ENCODE assay signal across 9 mouse cellular contexts in the genomic region with DNA sequence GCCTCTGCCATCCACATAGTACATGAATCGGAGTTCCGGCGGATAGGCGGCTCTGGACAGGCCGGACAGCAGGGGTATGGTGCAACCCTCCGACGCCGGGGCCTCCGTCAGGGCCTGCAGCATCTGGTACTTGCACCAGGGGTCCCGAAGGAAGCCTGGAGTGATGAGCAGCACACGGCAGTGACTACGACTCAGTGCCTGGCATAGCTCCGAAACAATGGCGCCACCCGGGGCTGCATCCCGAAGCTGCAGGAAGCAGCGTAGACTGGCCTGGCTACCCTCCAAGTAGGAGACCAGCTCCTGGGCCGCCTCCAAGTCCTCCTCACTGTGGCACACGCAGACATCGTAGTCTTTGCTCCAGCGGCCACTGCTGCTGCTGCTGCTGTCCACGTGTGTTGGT. TPM values are rescaled to one million over a fixed set of nuclear protein-coding genes. Genes with fewer than 3 reads are reported as not detected.
A peak's percentile ranks its signal among the peaks of the same experiment; 100 is the strongest.
DNase-seq lines count a peak whose midpoint lies in the region; ATAC-seq and TF ChIP-seq lines count a peak whose summit lies in the region.
"Had no signal": no experiment of that assay in that cellular context is flagged by ENCODE, and none has a peak within 500 bp of the region (broad histone marks: within the 10 kb centered on the region; RNA-seq: fewer than 3 reads in every experiment).

No protein-coding gene starts in this region.

- H3K9me3 ChIP-seq in heart, embryonic 14.5 days (ENCODE audit: control insufficient read depth, low read length): no peaks in the 10 kb centered on the region
- no peaks in the 10 kb centered on the region for H3K9me3 ChIP-seq in kidney, postnatal 0 days (replicated peaks; ENCODE audit: low read length)
- H3K9me3 ChIP-seq in neural tube, embryonic 14.5 days (ENCODE audit: control insufficient read depth, low read length): no peaks in the 10 kb centered on the region

- no peak overlapping the region for H3K4me3 ChIP-seq in heart, embryonic 14.5 days (ENCODE audit: control insufficient read depth in 1 of 2, insufficient read depth in 1 of 2, low read depth in 1 of 2, low read length in 2 of 2)
- H3K4me3 ChIP-seq in brown adipose tissue, adult 24 weeks (ENCODE audit: insufficient read depth, low read depth, low read length): peak overlapping the region; percentile 7; the same call in 1 of the 2 replicates
- no peak overlapping the region for H3K4me3 ChIP-seq in kidney, postnatal 0 days (replicated peaks; ENCODE audit: low read depth, low read length)
- H3K4me3 ChIP-seq in neural tube, embryonic 14.5 days (ENCODE audit: low read depth, low read length): no peak overlapping the region

- peak; percentile 60 for ATAC-seq in heart, embryonic 14.5 days (ENCODE audit: insufficient number of reproducible peaks, insufficient read depth, low FRiP score, low read depth)
- no peak for ATAC-seq in kidney, postnatal 0 days (replicated peaks; ENCODE audit: low FRiP score, low read depth)
- ATAC-seq in neural tube, embryonic 14.5 days (ENCODE audit: low read depth): peak; percentile 68; the same call in 1 of the 2 replicates
- ATAC-seq in megakaryocyte progenitor cell, adult 5-6 weeks (replicated peaks; ENCODE audit: poor library complexity): no peak

- no peak for TF ChIP-seq CTCF in kidney, postnatal 0 days (IDR thresholded peaks at IDR 0.05; ENCODE audit: low read depth)

- peaks cover 45% of the 10 kb centered on the region for H3K36me3 ChIP-seq in heart, embryonic 14.5 days (ENCODE audit: control insufficient read depth, insufficient read depth, low read length)
- peaks cover 22% of the 10 kb centered on the region for H3K36me3 ChIP-seq in kidney, postnatal 0 days (ENCODE audit: insufficient read depth, low read length)
- no peaks in the 10 kb centered on the region for H3K36me3 ChIP-seq in neural tube, embryonic 14.5 days (ENCODE audit: control insufficient read depth, insufficient read depth, low read length)

- intact Hi-C loops in heart, postnatal 36 days (cut with DNase I): no loop called here

- peaks cover 0 to 2% of the 10 kb centered on the region in 2 experiments; a peak in 1 of 4 replicates for H3K4me1 ChIP-seq in heart, embryonic 14.5 days (ENCODE audit: control insufficient read depth in 2 of 2, insufficient read depth in 2 of 2, low read length in 2 of 2)
- no peaks in the 10 kb centered on the region for H3K4me1 ChIP-seq in brown adipose tissue, adult 24 weeks (ENCODE audit: control insufficient read depth, insufficient read depth, insufficient read length, low read length)
- no peaks in the 10 kb centered on the region for H3K4me1 ChIP-seq in kidney, postnatal 0 days (replicated peaks; ENCODE audit: insufficient read depth, low read length)
- no peaks in the 10 kb centered on the region for H3K4me1 ChIP-seq in neural tube, embryonic 14.5 days (ENCODE audit: control insufficient read depth, insufficient read depth, low read length)

- no peak overlapping the region for H3K4me2 ChIP-seq in heart, embryonic 14.5 days (ENCODE audit: low read length)
- H3K4me2 ChIP-seq in kidney, postnatal 0 days (ENCODE audit: low read length): no peak overlapping the region
- H3K4me2 ChIP-seq in neural tube, embryonic 14.5 days (ENCODE audit: low read depth, low read length): no peak overlapping the region

- no peaks in the 10 kb centered on the region for H3K27me3 ChIP-seq in heart, embryonic 14.5 days (ENCODE audit: control insufficient read depth, insufficient read depth, low read length)
- H3K27me3 ChIP-seq in kidney, postnatal 0 days (ENCODE audit: insufficient read depth, low read length): no peaks in the 10 kb centered on the region
- H3K27me3 ChIP-seq in neural tube, embryonic 14.5 days (ENCODE audit: control insufficient read depth, insufficient read depth, low read length): no peaks in the 10 kb centered on the region

- 0 out of 4 replicates have a peak overlapping the region, but pooled peaks of 1 of the 2 experiments have one; percentile 14 for H3K27ac ChIP-seq in heart, embryonic 14.5 days (replicated peaks in 1 of 2; ENCODE audit: control insufficient read depth in 1 of 2, insufficient read depth in 1 of 2, low read depth in 2 of 2, low read length in 2 of 2)
- H3K27ac ChIP-seq in brown adipose tissue, adult 24 weeks (replicated peaks; ENCODE audit: low read depth, low read length): no peak overlapping the region
- H3K27ac ChIP-seq in kidney, postnatal 0 days: no peak overlapping the region
- no peak overlapping the region for H3K27ac ChIP-seq in neural tube, embryonic 14.5 days (ENCODE audit: low read depth, low read length)
- H3K27ac ChIP-seq: macrophage had no signal

- no peak overlapping the region for H3K9ac ChIP-seq in heart, embryonic 14.5 days (ENCODE audit: low read length)
- no peak overlapping the region for H3K9ac ChIP-seq in kidney, postnatal 0 days (ENCODE audit: low read depth, low read length)
- no peak overlapping the region for H3K9ac ChIP-seq in neural tube, embryonic 14.5 days (replicated peaks; ENCODE audit: low read depth, low read length)

- 71% methylated on average over 22 of the region's 22 CpGs for WGBS in heart, embryonic 14.5 days
- 75% methylated on average over 22 of the region's 22 CpGs for WGBS in kidney, postnatal 0 days
- WGBS in neural tube, embryonic 14.5 days: 66% methylated on average over 22 of the region's 22 CpGs

- DNase-seq in heart, postnatal 36 days: no peak
- DNase-seq in ES-CJ7 (ENCODE audit: low read depth, low spot score): peak; percentile 28
- DNase-seq in kidney, postnatal 0 days (ENCODE audit: low spot score): peak; percentile 11
- DNase-seq in thymus, postnatal 14 days: no peak

RNA-seq across cellular contexts. Expression of a gene that starts 11.3 kb away (rescaled TPM):
- 102 and 109 TPM in 2 replicates for polyA plus RNA-seq in heart, embryonic 14.5 days (2014; fragmentation: Nextera tagmentation; extraction: Ambion mirVana)
- 10 to 100 TPM; 91.2 to 100.0 TPM for total RNA-seq in heart, postnatal 36 days (2021)
- polyA plus RNA-seq in brown adipose tissue, adult 24 weeks (2012; ENCODE audit: insufficient read depth, insufficient read length, missing spikeins): 50.6 and 71.3 TPM in 2 replicates
- 130 and 139 TPM in 2 replicates for polyA plus RNA-seq in kidney, postnatal 0 days (2015; fragmentation: Nextera tagmentation; extraction: Ambion mirVana)
- 64.9 and 71.4 TPM in 2 replicates for polyA plus RNA-seq in neural tube, embryonic 14.5 days (2014; fragmentation: Nextera tagmentation; extraction: Ambion mirVana)
- 82.6 and 84.3 TPM in 2 replicates for total RNA-seq in megakaryocyte progenitor cell, adult 5-6 weeks (2015)
- total RNA-seq in megakaryocyte progenitor cell, adult 5-6 weeks (2017): 61.6 and 61.7 TPM in 2 replicates

RNA-seq across cellular contexts. Expression of a gene that starts 11.4 kb away (rescaled TPM):
- 7.8 and 8.0 TPM in 2 replicates for polyA plus RNA-seq in heart, embryonic 14.5 days (2014; fragmentation: Nextera tagmentation; extraction: Ambion mirVana)
- total RNA-seq in heart, postnatal 36 days (2021): 1 to 10 TPM; 6.5 to 6.6 TPM
- 2.8 and 5.9 TPM in 2 replicates for polyA plus RNA-seq in brown adipose tissue, adult 24 weeks (2012; ENCODE audit: insufficient read depth, insufficient read length, missing spikeins)
- 7.4 and 10.2 TPM in 2 replicates for polyA plus RNA-seq in kidney, postnatal 0 days (2015; fragmentation: Nextera tagmentation; extraction: Ambion mirVana)
- polyA plus RNA-seq in neural tube, embryonic 14.5 days (2014; fragmentation: Nextera tagmentation; extraction: Ambion mirVana): 3.8 and 5.1 TPM in 2 replicates
- 7.0 and 7.7 TPM in 2 replicates for total RNA-seq in megakaryocyte progenitor cell, adult 5-6 weeks (2015)
- 10.3 and 10.4 TPM in 2 replicates for total RNA-seq in megakaryocyte progenitor cell, adult 5-6 weeks (2017)

RNA-seq across cellular contexts. Expression of a gene that starts 12.8 kb away (rescaled TPM):
- 60.9 and 62.7 TPM in 2 replicates for polyA plus RNA-seq in heart, embryonic 14.5 days (2014; fragmentation: Nextera tagmentation; extraction: Ambion mirVana)
- 10 to 100 TPM; 17.3 to 17.8 TPM for total RNA-seq in heart, postnatal 36 days (2021)
- polyA plus RNA-seq in brown adipose tissue, adult 24 weeks (2012; ENCODE audit: insufficient read depth, insufficient read length, missing spikeins): 12.6 and 17.4 TPM in 2 replicates
- 64.6 and 66.7 TPM in 2 replicates for polyA plus RNA-seq in kidney, postnatal 0 days (2015; fragmentation: Nextera tagmentation; extraction: Ambion mirVana)
- polyA plus RNA-seq in neural tube, embryonic 14.5 days (2014; fragmentation: Nextera tagmentation; extraction: Ambion mirVana): 61.8 and 66.1 TPM in 2 replicates
- 64.1 and 67.6 TPM in 2 replicates for total RNA-seq in megakaryocyte progenitor cell, adult 5-6 weeks (2015)
- 56.2 and 64.9 TPM in 2 replicates for total RNA-seq in megakaryocyte progenitor cell, adult 5-6 weeks (2017)

RNA-seq across cellular contexts. Expression of a gene that starts 22.2 kb away (rescaled TPM):
- polyA plus RNA-seq in heart, embryonic 14.5 days (2014; fragmentation: Nextera tagmentation; extraction: Ambion mirVana): 58.6 and 60.2 TPM in 2 replicates
- 10 to 100 TPM; 85.5 to 91.0 TPM for total RNA-seq in heart, postnatal 36 days (2021)
- polyA plus RNA-seq in brown adipose tissue, adult 24 weeks (2012; ENCODE audit: insufficient read depth, insufficient read length, missing spikeins): 95.2 and 117 TPM in 2 replicates
- 36.8 and 40.9 TPM in 2 replicates for polyA plus RNA-seq in kidney, postnatal 0 days (2015; fragmentation: Nextera tagmentation; extraction: Ambion mirVana)
- 39.3 and 44.2 TPM in 2 replicates for polyA plus RNA-seq in neural tube, embryonic 14.5 days (2014; fragmentation: Nextera tagmentation; extraction: Ambion mirVana)
- 12.7 and 13.6 TPM in 2 replicates for total RNA-seq in megakaryocyte progenitor cell, adult 5-6 weeks (2015)
- total RNA-seq in megakaryocyte progenitor cell, adult 5-6 weeks (2017): 42.8 and 44.8 TPM in 2 replicates

Comparison
In these comparisons a context has a peak if more than half of its experiments do, and no peak if none do; other contexts are left out.
1. ATAC-seq: peak in heart, embryonic 14.5 days (single experiment) and neural tube, embryonic 14.5 days (single experiment); none in kidney, postnatal 0 days (single experiment) and megakaryocyte progenitor cell, adult 5-6 weeks (single experiment).
2. DNase-seq: peak in ES-CJ7 (single experiment) and kidney, postnatal 0 days (single experiment); none in heart, postnatal 36 days (0 of 2) and thymus, postnatal 14 days (single experiment).